Mouse (Mus musculus) T-helper 2 cell (primary cell): ENCODE data around the gene Nlrp3.

ENCODE experiments used
- in situ Hi-C: fragments of 300-600 bp; cut with MboI, MseI; formaldehyde crosslinking; loops from one replicate; pipeline ENCODE4 v1.15.1; 2025; ENCODE audit warnings: high pct_unique_total_duplicates

The Nlrp3 gene

GRCm38 (mm10) chr11:59611646-59612045, 70.3 kb downstream of the Nlrp3 start:
- in situ Hi-C loops = no loop called here

- in situ Hi-C loops = no loop called here
Observed at GRCm38 (mm10) chr11:59614120-59614519, 72.8 kb downstream of the Nlrp3 start.
